Mouse (Mus musculus) kidney, embryonic 14.5 days (tissue): ENCODE measurements at regions not wholly inside any gene's neighbourhood (a gene's known extent, or its start where the extent isn't known, plus 50 kb on each side); places are given as distances from the start of the nearest gene placed in this dataset.
A peak's percentile ranks its signal among the peaks of the same experiment; 100 is the strongest.

Experiments used
- ATAC-seq: fragments of 200-750 bp; cut with Nextera tagmentation; 2 replicates; pipeline ENCODE4 v1.8.0; 2017; ENCODE audit warnings: moderate number of reproducible peaks, mild to moderate bottlenecking, moderate TSS enrichment, moderate library complexity; ENCODE audit not compliant: low FRiP score, low TSS enrichment
- H3K27ac ChIP-seq: fragments of 300-500 bp; sonication (generic); 2 replicates; pipeline ENCODE4 v1.5.1; 2014; ENCODE audit warnings: low read depth, mild to moderate bottlenecking, low read length, moderate library complexity, mixed read lengths
- H3K27me3 ChIP-seq: fragments of 300-500 bp; sonication (generic); 2 replicates; pipeline ENCODE4 v1.6.1; 2014; ENCODE audit warnings: mild to moderate bottlenecking, low read length; ENCODE audit not compliant: control insufficient read depth, insufficient read depth
- H3K36me3 ChIP-seq: fragments of 300-500 bp; sonication (generic); 2 replicates; pipeline ENCODE4 v1.6.1; 2014; ENCODE audit warnings: low read length, mixed read lengths; ENCODE audit not compliant: control insufficient read depth, insufficient read depth
- H3K4me1 ChIP-seq: fragments of 300-500 bp; sonication (generic); 2 replicates; pipeline ENCODE4 v1.6.1; 2014; ENCODE audit warnings: low read length, mixed read lengths; ENCODE audit not compliant: control insufficient read depth, insufficient read depth
- H3K4me2 ChIP-seq: fragments of 300-500 bp; sonication (generic); replicated peaks from 2 replicates; pipeline ENCODE4 v1.6.1; 2014; ENCODE audit warnings: low read depth, mild to moderate bottlenecking, low read length
- H3K4me3 ChIP-seq: fragments of 300-500 bp; sonication (generic); 2 replicates; pipeline ENCODE4 v1.5.1; 2014; ENCODE audit warnings: mild to moderate bottlenecking, low read length
- H3K9ac ChIP-seq: fragments of 300-500 bp; sonication (generic); 2 replicates; pipeline ENCODE4 v1.6.1; 2014; ENCODE audit warnings: low read depth, mild to moderate bottlenecking, low read length, moderate library complexity
- H3K9me3 ChIP-seq: fragments of 300-500 bp; sonication (generic); 2 replicates; pipeline ENCODE4 v1.6.1; 2016; ENCODE audit warnings: low read length; ENCODE audit not compliant: control insufficient read depth
- whole genome bisulfite sequencing: fragments of 180-500 bp; shearing (Covaris S2); extraction: QIAGEN DNeasy Blood & Tissue Kit; methylation state at CpG from one replicate; pipeline ENCODE4 v1.1.7; 2014; 5-methylcytosine and 5-hydroxymethylcytosine counted together

GRCm38 (mm10) chr9:24888282-24888681 lies 114.2 kb upstream of the Tbx20 start:
- H3K27me3 ChIP-seq, result no peaks in the 10 kb centered on the region
- H3K9ac ChIP-seq, result no peak overlapping the region
- H3K4me2 ChIP-seq, result no peak overlapping the region
- WGBS, result 82% methylated on average over 9 of the region's 9 CpGs
- no peaks in the 10 kb centered on the region for H3K4me1 ChIP-seq
- H3K36me3 ChIP-seq, result no peaks in the 10 kb centered on the region
- no peak for ATAC-seq
- no peak overlapping the region for H3K27ac ChIP-seq
- no peak overlapping the region for H3K4me3 ChIP-seq
- H3K9me3 ChIP-seq, result no peaks in the 10 kb centered on the region

- Histone ChIP-seq H3K4me2 (no peak overlapping the region), H3K36me3 (no peaks in the 10 kb centered on the region), H3K9ac (no peak overlapping the region), H3K4me1 (no peaks in the 10 kb centered on the region), H3K9me3 (no peaks in the 10 kb centered on the region), H3K4me3 (no peak overlapping the region), H3K27ac (no peak overlapping the region), H3K27me3 (no peaks in the 10 kb centered on the region)
- WGBS, result 59% methylated on average over 13 of the region's 13 CpGs
- peak; percentile 89 for ATAC-seq
These were observed 122.6 kb upstream of the Tbx20 start for GRCm38 (mm10) chr9:24896498-24897261.

- 67% methylated on average over 7 of the region's 7 CpGs for WGBS
- Histone ChIP-seq H3K9me3 (no peaks in the 10 kb centered on the region), H3K4me3 (no peak overlapping the region), H3K4me2 (no peak overlapping the region), H3K4me1 (no peaks in the 10 kb centered on the region), H3K27me3 (no peaks in the 10 kb centered on the region), H3K27ac (no peak overlapping the region), H3K36me3 (no peaks in the 10 kb centered on the region), H3K9ac (no peak overlapping the region)
- no peak for ATAC-seq
These were observed 125.3 kb upstream of the Tbx20 start for GRCm38 (mm10) chr9:24899206-24899928.

- H3K4me1 ChIP-seq, result no peaks in the 10 kb centered on the region
- H3K4me2 ChIP-seq, result no peak overlapping the region
- no peak overlapping the region for H3K27ac ChIP-seq
- H3K4me3 ChIP-seq, result no peak overlapping the region
- H3K27me3 ChIP-seq, result no peaks in the 10 kb centered on the region
- no peaks in the 10 kb centered on the region for H3K9me3 ChIP-seq
- no peak overlapping the region for H3K9ac ChIP-seq
- ATAC-seq, result no peak
- 66% methylated on average over 5 of the region's 5 CpGs for WGBS
- no peaks in the 10 kb centered on the region for H3K36me3 ChIP-seq
These were observed 129.6 kb upstream of the Tbx20 start for GRCm38 (mm10) chr9:24903706-24904105.

GRCm38 (mm10) chr9:24909086-24909979 lies 135.2 kb upstream of the Tbx20 start:
- Histone ChIP-seq H3K36me3 (no peaks in the 10 kb centered on the region), H3K4me1 (no peaks in the 10 kb centered on the region), H3K4me3 (no peak overlapping the region), H3K9ac (no peak overlapping the region), H3K9me3 (no peaks in the 10 kb centered on the region), H3K27me3 (no peaks in the 10 kb centered on the region), H3K27ac (no peak overlapping the region), H3K4me2 (no peak overlapping the region)
- WGBS, result 79% methylated on average over 8 of the region's 8 CpGs
- ATAC-seq, result no peak

- H3K9ac ChIP-seq, result no peak overlapping the region
- ATAC-seq, result no peak
These were observed 136.6 kb upstream of the Tbx20 start for GRCm38 (mm10) chr9:24910738-24911137.

GRCm38 (mm10) chr9:24920031-24920445 lies 145.9 kb upstream of the Tbx20 start:
- Histone ChIP-seq H3K27ac (no peak overlapping the region), H3K9ac (no peak overlapping the region), H3K4me3 (no peak overlapping the region), H3K27me3 (no peaks in the 10 kb centered on the region), H3K36me3 (no peaks in the 10 kb centered on the region), H3K4me2 (no peak overlapping the region), H3K9me3 (no peaks in the 10 kb centered on the region), H3K4me1 (no peaks in the 10 kb centered on the region)
- no peak for ATAC-seq
- whole genome bisulfite sequencing, result 85% methylated on average over 9 of the region's 9 CpGs

More at GRCm38 (mm10) chr9:24910738-24911137, 136.6 kb upstream of the Tbx20 start:
- 72% methylated on average over 5 of the region's 5 CpGs for WGBS
- Histone ChIP-seq H3K27ac (no peak overlapping the region), H3K9me3 (no peaks in the 10 kb centered on the region), H3K4me3 (no peak overlapping the region), H3K27me3 (no peaks in the 10 kb centered on the region), H3K4me1 (no peaks in the 10 kb centered on the region), H3K4me2 (no peak overlapping the region), H3K36me3 (no peaks in the 10 kb centered on the region)

- ATAC-seq, result no peak
- Histone ChIP-seq H3K27ac (no peak overlapping the region), H3K36me3 (no peaks in the 10 kb centered on the region), H3K4me1 (no peaks in the 10 kb centered on the region), H3K9me3 (no peaks in the 10 kb centered on the region), H3K9ac (no peak overlapping the region), H3K27me3 (no peaks in the 10 kb centered on the region), H3K4me3 (no peak overlapping the region), H3K4me2 (no peak overlapping the region)
- 68% methylated on average over 4 of the region's 4 CpGs for WGBS
These were observed 148.2 kb upstream of the Tbx20 start for GRCm38 (mm10) chr9:24922051-24922860.
